Mouse (Mus musculus) brain, embryonic 14.5 days (tissue): ENCODE data around the gene Olfr1325. TPM values are rescaled to one million over a fixed set of nuclear protein-coding genes. Genes with fewer than 3 reads are reported as not detected.
"Not testable (repeated sequence)": the region's sequence is repeated elsewhere in the genome, so short reads cannot be mapped to it uniquely, and the experiment has no call there.

Experiments
- DNase-seq: peaks from one replicate; pipeline ENCODE4 v3.0.0-alpha.2; 2011; ENCODE audit warnings: low read depth
- CTCF ChIP-seq: fragments of 200-500 bp; IDR thresholded peaks from 2 replicates; pipeline ENCODE4 v1.5.1; 2012; ENCODE audit warnings: inconsistent platforms, mild to moderate bottlenecking, moderate library complexity, borderline replicate concordance; ENCODE audit not compliant: insufficient read depth, insufficient read length; ENCODE audit errors: extremely low read depth
- POLR2A ChIP-seq: fragments of 200-500 bp; IDR thresholded peaks from 2 replicates; pipeline ENCODE4 v1.6.1; 2012; ENCODE audit warnings: mild to moderate bottlenecking, inconsistent platforms, borderline replicate concordance; ENCODE audit not compliant: poor library complexity, insufficient read depth, insufficient read length, severe bottlenecking; ENCODE audit errors: extremely low read depth
- polyA plus RNA-seq: library from polyadenylated mRNA; depleted of rRNA; stranded (reverse); fragments of >200 nt; gene quantifications from 2 replicates; pipeline ENCODE4 v1.2.3, GENCODE M21; 2012; rRNA removed

The Olfr1325 gene
- not detected in 2 replicates for polyA plus RNA-seq

DNA sequence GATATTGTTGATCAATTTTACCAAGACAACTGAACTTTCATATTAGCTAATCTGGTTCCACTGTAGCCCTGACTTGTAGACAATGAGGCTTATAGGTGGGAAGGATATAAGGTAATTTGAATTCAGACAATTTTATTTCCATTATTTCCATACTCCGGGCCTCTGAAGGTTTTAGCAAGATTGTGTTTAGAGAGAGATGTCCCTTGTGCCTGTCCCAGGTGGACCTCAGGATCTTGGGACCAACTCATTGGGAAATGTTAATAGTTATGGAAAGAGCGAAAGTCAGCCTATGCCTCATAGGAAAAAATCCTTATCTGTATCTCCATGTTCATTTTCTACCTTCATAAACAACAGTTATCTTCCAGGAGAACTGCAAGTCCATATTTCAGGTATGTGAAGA lies at the start of gene Olfr1325:
Gene Olfr1325 (plus strand): TSS at position 301 of the 400 bp plus-strand sequence.
- DNase-seq, result no peak

DNA sequence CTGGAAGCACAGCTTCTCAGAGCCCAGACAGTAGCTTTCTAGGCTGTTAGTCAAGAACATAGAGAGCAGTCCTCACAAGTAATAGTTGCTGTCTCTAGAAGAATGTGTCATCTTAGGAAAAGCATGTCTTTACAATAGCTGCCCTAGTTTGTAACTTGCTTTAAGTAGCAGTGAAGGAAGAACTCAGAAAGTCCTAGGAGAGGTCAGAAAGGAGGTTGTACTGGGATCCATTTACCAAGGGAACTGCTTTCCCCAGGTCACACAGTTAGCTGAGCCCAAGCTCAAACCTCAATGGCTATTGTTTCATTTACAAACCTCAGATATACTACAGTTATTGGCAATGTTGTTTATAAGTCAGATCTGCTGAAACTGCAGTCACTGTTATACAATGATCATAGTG lies 17.7 kb upstream of the Olfr1325 start, which contains the start of gene Olfr1326-ps1:
Gene Olfr1326-ps1 (minus strand): TSS at position 101 of the 400 bp plus-strand sequence.
- no peak for DNase-seq
- TF ChIP-seq POLR2A (no peak), CTCF (no peak)

More for the DNA sequence above, at the start of gene Olfr1325:
- no peak for TF ChIP-seq CTCF
- no peak for TF ChIP-seq POLR2A

DNA sequence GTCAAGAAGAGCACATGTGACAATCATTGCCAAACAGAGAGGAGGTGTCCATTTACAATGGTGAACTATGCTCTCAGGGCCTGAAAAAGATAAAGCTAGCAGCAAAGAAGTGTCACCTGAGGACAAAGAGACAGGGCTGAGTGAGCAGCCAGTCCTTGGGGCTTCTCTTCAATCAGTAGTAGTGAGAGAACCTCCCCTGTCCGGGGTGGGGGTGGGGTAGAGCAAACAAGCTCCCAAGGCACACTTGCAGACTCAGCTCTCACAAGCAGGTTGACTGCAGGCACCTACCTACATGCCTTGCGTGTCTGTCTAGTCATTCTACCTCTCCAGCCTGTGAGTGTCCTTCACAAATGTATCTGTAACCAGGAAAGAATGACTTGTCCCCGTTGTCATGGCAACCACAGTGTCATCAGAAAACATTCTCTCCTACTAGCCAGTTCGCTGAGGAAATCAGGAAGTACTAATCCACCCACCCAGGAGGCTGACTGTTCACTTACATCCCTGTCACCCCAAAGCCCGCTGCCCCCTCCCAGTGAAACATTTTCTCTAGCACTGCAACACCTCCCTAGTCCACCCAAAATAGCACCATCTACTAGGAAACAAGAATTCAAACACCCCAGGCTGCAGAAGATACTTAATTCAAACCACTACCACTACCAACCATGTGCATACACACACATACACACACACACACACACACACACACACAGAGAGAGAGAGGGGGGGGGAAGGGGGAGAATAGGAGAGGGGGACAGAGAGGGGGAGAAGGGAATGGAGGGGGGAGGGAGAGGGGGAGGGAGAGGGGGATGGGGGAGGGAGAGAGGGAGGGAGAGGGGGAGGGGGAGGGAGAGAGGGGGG lies 53.2 kb downstream of the Olfr1325 start, which contains the start of gene Gm5640:
Gene Gm5640 (minus strand): TSS at position 170 of the 858 bp plus-strand sequence.
- peak; percentile 20 for DNase-seq

DNA sequence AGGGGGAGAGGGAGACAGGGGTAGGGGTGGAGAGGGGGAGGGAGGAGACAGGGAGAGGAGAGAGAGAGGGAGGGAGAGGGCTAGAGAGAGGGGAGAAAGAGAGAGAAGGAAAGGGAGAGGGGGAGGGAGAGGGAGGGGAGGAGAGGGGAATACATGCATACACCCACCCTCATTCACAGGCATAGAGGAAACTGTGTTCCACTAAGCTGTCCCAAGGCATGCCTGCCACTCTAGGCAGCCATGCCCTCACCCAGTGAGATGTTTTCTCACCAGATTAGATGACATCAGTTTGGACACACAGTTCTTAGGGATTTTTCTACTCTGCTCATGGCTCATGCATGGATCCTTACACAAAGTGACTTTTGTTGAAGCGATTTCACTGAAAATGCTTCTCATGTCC lies 53.9 kb downstream of the Olfr1325 start:
- DNase-seq, result not testable (repeated sequence)

Other genes starting within 250 kb of the Olfr1325 start
- gene Lage3, start 239.1 kb upstream of the Olfr1325 start, polyA plus RNA-seq, result 63.0 and 107 TPM in 2 replicates
- 52.8 and 63.4 TPM in 2 replicates for gene Ubl4a, start 219.5 kb upstream of the Olfr1325 start, polyA plus RNA-seq
- gene Slc10a3, start 219.3 kb upstream of the Olfr1325 start, polyA plus RNA-seq, result 6.1 and 7.7 TPM in 2 replicates
- 35.3 and 47.8 TPM in 2 replicates for gene Fam3a, start 199.4 kb upstream of the Olfr1325 start, polyA plus RNA-seq
- gene Ikbkg, start 199.4 kb upstream of the Olfr1325 start, polyA plus RNA-seq, result 15.1 and 16.0 TPM in 2 replicates
- 50.5 and 53.4 TPM in 2 replicates for gene G6pdx, start 163.5 kb upstream of the Olfr1325 start, polyA plus RNA-seq
- gene Gm6880, start 111.3 kb upstream of the Olfr1325 start, polyA plus RNA-seq, result 0.18 TPM in 1 of 2 replicates, not detected in the other
- not detected in 2 replicates for gene Olfr1326-ps1, start 17.8 kb upstream of the Olfr1325 start, polyA plus RNA-seq
- 0.06 and 0.21 TPM in 2 replicates for gene Gm5640, start 53.0 kb downstream of the Olfr1325 start, polyA plus RNA-seq
- gene Gm6890, start 148.2 kb downstream of the Olfr1325 start, polyA plus RNA-seq, result not detected in 2 replicates
- 0.04 and 0.09 TPM in 2 replicates for gene Gm5936, start 244.5 kb downstream of the Olfr1325 start, polyA plus RNA-seq